Mouse (Mus musculus) C2C12 (cell line): ENCODE measurements around the gene Hgd.

ENCODE experiments used
- CEBPB ChIP-seq: IDR thresholded peaks from one replicate; pipeline ENCODE4 v1.6.1; 2011; ENCODE audit warnings: low read depth, mild to moderate bottlenecking, control low read depth, moderate library complexity
- CTCF ChIP-seq: IDR thresholded peaks from one replicate; pipeline ENCODE4 v1.5.1; 2011; ENCODE audit not compliant: control insufficient read depth, insufficient read depth, insufficient read length
- FOSL1 ChIP-seq: IDR thresholded peaks from one replicate; pipeline ENCODE4 v1.8.0; 2011; ENCODE audit warnings: mild to moderate bottlenecking, low read length; ENCODE audit not compliant: poor library complexity, insufficient read depth, severe bottlenecking
- MAX ChIP-seq: IDR thresholded peaks from one replicate; pipeline ENCODE4 v1.6.1; 2011; ENCODE audit warnings: mild to moderate bottlenecking, control low read depth
- MYOD1 ChIP-seq: IDR thresholded peaks from one replicate; pipeline ENCODE4 v1.6.1; 2011; ENCODE audit warnings: low read depth; ENCODE audit not compliant: control insufficient read depth, insufficient read length
- MYOG ChIP-seq: IDR thresholded peaks from one replicate; pipeline ENCODE4 v1.6.1; 2011; ENCODE audit not compliant: control insufficient read depth, insufficient read length; ENCODE audit errors: extremely low read depth
- USF1 ChIP-seq: IDR thresholded peaks from one replicate; pipeline ENCODE4 v1.6.1; 2011; ENCODE audit warnings: low read depth, mild to moderate bottlenecking, control low read depth, moderate library complexity

DNA sequence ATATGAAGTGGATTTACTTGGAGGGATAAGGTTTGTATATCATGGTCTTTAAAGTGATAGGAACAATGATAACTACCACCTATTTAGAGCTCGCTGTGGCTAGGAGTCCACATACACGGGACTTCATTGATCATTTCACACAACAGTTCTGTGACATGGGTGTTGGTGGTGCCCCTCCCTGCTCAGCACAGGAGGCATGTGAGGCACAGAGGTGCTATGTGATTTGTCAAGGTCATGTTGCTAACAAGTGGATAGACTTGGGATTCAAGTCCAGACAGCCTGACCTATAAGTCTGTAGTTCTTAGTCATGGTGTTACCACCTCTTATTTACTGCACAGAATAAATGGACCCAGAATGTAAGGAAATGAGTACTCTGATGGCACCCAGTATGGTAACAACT lies 29.0 kb upstream of the Hgd start:
- TF ChIP-seq MYOD1 (no peak), CTCF (no peak), MYOG (no peak), CEBPB (no peak), USF1 (no peak), MAX (no peak), FOSL1 (no peak)
